Mouse (Mus musculus): ENCODE data around the gene Fgg.

Fgg gene

DNA sequence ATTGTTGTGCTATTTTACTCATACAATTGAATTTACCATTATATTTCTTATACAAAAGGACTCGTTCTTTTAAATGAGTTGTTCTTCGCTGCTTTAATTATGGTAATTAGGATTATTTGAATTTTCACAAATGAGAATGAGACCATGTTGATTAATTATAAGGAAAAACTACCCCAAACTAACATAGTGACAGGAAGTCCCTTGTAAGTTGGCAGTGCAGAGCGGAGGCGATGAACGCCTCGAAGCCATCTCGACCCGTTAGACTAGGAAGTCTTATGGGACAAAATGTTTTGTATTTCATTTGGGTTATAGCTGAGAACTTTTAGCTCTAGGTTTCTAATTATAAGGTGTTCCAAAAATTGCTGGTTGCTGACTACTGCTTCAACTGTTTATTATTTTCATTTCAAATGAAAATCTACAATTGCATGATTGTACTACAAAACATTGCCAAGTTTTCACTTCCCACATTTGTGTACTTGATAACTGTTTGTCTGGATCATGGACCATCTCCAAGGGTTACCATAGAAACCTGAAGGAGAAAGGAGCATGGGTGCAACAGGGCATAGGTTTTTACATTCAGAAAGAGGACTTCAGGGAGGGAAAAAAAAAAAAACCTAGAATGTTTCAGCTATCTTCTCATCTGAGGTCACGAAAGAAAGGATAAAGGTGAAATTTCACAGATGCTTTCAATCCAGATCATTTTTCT, 20.2 kb downstream of the Fgg start:
- DNase-seq, result no peak

DNA sequence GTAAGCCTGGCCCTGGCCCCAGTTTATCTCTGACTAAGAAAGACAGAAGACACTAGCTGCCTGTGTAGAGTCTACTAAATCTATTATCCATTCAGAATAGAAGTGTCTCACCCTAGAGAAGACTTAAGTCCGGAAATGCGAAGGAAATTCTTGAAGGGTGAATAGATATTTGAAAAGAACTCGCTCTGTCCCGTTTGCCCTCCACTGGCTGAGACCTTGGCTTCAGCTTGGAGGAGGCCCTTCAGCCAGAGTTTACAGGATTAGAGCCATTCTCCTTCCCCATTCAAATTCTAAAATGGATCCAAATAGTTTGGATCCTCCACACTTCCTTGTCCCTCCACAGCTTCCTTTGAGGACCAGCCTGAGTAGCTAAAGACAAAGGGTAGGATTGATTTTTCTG, 22.8 kb downstream of the Fgg start:
- DNase-seq, result no peak

DNA sequence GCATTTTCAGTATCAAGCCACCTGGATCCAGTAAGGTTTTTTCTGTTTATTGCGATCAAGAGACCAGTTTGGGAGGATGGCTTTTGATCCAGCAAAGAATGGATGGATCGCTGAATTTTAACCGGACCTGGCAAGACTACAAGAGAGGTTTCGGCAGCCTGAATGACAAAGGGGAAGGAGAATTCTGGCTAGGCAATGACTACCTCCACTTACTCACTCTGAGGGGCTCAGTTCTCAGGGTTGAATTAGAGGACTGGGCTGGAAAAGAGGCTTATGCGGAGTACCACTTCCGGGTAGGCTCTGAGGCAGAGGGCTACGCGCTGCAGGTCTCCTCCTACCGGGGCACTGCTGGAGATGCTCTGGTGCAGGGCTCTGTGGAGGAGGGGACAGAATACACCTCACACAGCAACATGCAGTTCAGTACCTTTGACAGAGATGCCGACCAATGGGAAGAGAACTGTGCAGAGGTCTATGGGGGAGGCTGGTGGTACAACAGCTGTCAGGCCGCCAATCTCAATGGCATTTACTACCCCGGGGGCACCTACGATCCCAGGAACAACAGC, 25.3 kb downstream of the Fgg start:
- no peak for DNase-seq

DNA sequence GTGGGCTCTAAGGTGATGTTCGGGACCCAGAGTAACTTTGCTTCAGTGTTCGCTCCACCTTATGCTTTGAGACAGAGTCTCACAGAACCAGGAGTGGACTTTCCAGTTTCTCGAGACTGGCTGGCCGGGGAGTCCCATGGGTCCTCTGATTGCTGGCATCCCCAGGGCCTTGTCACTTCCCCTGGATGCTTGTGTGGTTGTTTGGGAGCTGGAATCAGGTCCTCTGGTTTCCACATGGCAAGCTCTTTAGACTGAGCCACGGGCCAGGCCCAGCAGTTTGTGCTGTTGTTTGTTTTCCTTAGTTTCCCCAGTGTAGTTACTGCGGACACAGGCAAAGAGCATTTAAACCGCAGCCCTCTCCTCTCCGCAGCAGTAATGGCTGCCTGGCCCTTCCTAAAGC, 26.3 kb downstream of the Fgg start:
- no peak for DNase-seq

DNA sequence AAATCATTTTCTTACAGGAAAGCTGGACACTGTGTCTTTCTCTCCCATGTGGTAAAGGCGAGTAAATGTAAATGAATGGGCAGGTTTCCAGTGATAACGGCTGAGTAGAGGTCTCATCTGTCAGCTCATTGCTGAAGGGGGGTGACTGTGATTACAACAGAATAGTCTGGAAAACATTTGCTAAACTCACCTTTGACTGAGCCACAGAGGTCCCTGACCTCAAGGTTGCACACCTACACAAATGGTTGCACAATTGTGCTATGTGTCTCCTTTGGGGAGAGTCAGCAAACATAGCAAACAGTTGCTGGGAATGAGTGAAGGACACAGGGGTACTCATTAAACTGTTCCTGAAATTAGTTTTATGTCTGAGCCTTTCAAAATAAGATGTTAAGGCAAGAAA, 31.3 kb downstream of the Fgg start:
- no peak for DNase-seq

DNA sequence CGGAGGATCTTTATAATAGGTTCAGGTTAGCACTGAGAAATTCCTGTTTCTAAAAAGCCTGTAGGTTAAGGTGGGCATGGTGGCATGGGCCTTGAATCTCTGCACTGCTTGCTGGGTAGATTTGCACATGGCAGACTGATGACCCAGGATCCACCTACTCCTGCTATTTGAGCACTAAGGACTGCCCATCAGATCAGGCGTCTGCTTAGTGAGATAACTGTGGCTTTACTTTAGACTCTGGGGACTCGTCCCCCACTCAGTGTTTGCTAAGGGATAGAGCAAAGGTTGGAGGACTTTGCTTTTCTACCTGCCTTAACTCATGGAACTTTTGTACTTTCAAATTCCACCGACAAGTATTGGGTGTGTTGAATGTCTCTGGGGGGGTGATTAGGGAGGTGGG, 32.1 kb downstream of the Fgg start:
- DNase-seq, result no peak

DNA sequence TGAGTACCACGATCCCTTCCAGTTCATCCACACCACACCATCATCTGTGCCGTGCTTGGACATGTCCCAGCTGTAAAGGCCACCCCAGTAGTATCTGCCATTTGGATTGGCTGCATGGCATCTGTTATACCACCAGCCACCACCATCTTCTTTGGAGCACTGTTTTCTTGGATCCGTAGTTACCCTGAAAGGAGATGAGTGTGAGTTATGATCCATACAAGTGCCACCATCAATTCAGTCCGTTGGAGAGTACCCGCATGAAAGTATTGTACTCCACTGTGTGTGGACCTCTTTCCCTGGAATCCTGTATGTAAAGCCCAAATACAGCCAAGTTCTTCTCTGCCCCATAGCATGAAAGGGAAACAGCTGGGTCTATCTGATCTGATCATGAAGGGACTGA, 34.9 kb downstream of the Fgg start:
- no peak for DNase-seq

DNA sequence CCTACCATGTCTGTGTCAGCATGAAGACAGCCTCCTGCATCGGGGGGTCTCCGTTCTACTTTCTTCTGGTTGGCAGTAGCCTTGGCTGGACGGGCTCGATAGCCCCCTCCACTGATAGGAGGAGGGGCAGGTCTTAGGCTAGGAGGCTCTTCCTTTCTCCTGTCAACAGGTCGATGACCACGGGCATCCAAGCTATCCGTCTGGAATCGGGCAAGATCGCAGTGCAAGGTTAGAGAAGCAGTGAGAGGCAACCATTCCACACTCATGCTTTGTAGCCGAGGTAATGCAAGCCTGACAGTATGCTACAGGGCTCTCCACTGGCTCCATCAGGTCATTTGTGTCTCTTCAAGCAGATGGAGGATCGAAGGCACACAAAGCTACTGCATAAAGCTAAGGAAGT, 39.1 kb downstream of the Fgg start:
- no peak for DNase-seq

DNA sequence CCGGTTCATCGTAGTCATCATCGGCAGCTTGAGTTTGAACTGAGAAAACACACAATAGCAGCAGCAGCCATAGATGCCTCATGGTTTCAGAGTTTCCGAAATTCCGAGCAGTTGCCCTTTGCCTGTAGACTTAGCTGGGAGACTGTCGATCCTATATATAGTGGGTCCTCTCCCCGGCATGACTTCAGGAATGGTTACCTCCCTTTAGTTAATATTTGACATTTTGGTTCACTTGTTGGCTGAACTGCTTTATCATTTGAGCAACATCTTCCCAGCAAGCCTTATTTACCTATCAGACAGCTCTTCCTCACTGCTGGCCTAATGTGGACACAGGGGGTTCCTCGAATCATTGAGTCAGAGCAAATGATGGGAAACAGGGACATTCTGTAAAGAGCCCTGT, 42.2 kb downstream of the Fgg start, which contains the start of gene Fgb:
TSS of gene Fgb (minus strand) at position 184 of the 400 bp plus-strand sequence.
- no peak for DNase-seq

DNA sequence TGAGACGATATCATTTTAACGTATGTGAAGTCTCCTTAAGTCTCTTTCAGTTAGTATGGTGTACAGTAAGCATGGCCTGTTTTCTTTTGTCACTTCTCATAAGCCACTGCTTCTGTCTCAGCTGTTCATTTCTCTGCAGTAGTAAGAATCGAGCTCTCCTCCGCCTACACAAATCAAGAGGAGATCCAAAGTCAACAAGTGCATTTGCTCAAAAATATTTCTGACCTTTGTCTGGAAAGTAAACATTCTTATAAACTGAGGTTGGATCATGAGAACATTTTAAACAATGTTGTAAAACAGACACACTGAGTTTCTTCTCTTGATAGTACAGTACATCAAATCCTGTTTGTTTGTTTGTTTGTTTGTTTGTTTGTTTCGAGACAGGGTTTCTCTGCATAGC, 43.1 kb downstream of the Fgg start:
- no peak for DNase-seq

DNA sequence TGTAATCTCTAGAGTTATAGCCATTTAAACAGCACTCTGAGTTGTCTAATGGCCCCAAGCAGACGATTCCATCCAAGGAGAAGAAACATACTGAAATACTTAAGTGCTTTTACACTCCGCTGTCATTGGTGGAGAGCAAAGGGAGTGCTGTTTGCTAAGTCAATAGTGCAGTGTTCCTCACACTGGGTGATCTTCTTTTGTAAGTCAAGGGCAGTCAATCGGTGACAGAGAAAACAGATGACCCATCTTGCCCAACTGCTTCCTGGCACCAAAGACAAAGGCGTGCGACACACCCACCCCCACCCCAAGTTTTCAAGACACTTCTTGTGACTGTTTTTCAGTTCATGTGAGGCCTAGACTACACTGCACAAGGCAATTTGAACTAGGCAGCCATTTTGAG, 44.6 kb downstream of the Fgg start:
- no peak for DNase-seq

DNA sequence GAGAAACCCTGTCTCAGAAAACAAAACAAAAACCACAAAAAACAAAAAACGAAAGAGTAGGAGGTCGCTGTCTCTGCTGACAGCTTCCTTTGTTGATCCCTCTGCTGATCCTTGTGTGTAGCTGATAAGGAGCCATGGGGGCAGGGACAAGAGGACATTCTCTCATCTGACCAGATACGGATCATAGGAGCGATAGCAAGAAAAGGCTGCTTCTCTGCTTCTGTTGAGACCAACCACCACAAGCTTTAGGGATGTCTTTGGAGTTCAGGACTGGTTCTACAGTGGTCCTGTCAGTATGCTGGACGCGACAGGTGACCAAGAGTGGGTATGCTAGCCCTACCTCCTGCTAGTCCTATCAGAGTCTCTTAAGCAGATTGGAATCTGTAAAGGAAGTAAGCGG, 45.6 kb downstream of the Fgg start:
- DNase-seq, result no peak

DNA sequence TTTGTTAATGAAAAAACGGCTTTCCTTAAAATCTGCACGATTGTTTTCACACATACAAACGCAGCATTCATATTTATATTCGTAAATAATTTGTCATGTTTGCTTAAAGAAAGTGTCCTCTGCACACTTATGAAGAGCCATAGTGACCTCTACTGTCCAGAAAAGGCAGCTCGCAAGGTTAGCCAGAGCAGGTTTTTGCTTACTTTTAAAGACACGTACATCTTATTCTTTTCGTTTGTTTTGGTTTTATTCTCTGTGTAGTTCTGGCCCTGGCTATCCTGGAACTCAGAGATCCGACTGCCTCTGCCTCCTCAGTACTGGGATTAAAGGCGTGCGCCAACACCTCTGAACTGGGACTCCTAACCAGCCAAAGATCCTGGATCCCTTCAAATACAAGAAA, 46.2 kb downstream of the Fgg start:
- peak; percentile 6 for DNase-seq

DNA sequence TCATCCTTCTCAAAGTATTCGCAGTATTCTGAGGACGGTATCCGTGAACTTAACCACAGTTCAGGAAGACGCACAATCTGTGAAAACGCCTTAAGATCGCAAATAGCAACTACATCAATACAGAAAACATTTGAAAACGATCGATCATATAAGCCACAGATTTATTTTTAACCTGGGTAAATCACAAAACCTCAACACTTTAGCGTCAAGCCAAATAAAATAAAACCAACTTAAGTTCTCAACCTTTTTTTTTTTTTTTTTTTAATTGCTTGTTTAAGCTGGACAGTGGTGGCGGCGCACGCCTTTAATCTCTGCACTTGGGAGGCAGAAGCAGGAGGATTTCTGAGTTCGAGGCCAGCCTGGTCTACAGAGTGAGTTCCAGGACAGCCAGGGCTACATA, 47.2 kb downstream of the Fgg start:
- DNase-seq, result no peak

DNA sequence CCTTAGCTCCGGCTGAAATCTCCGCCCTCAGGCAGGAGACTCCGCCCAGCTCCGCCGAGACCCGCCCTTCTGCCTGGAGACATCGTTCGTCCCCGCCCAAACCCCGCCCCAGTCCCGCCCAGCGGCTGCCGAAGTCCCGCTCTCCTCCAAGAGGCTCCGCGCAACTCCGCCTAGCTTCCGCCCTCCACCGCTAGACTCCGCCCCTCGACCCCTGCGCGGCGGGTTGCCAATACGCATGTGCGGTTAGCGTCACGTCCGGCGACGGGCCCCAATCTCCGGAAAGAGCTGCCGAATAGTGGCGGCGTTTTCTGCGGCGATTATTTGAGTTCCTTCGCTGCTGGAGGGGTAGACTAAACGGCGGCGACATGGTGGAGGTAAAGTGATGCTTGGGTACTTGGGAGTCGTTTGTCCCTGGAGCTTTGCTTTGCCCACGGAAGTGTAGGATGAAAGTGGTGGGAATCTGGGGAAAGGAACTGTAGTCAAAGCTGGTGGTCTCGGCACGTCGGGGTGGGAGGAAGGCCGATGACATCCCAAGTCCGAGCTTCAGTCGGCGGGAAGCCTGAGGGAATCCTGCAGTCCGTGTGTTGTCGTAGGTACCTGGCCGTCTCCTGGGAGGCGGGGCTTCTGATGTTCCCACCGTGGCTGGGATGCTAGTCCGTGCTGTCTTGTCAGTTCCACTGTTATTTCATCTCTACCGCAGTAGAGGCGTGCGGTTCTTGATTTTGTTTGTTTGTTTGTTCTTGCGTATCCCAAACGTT, 47.9 kb downstream of the Fgg start, which contains the start of gene Plrg1:
TSS of gene Plrg1 (plus strand) at position 242 of the 758 bp plus-strand sequence.
- DNase-seq, result peak; percentile 98

DNA sequence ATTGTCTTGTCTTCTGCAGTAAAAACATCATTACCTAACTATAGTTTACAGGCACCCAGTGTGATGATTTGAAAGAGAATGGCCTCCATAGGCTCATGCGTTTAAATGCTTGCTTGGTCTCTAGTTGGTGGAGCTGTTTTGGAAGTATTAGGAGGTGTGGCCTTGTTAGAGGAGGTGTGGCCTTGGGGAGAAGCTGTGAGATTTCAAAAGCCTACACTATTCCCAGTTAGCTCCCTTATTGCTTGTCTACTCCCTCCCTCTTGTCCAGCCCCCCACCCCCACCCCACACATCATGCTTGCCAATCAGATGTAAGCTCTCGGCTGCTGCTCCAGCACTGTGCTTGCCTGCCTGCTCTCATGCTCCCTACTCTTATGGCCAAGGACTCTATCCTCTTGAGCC, 49.5 kb downstream of the Fgg start:
- no peak for DNase-seq
